18 mouse cellular contexts compared by ENCODE assay signal in genomic region chr11:116260259-116260658, GRCm38 (mm10). TPM values are rescaled to one million over a fixed set of nuclear protein-coding genes. Genes with fewer than 3 reads are reported as not detected.
A peak's percentile ranks its signal among the peaks of the same experiment; 100 is the strongest.
DNase-seq lines count a peak whose midpoint lies in the region; ATAC-seq lines count a peak whose summit lies in the region.
"Had no signal": no experiment of that assay in that cellular context is flagged by ENCODE, and none has a peak within 500 bp of the region (broad histone marks: within the 10 kb centered on the region; RNA-seq: fewer than 3 reads in every experiment).

No protein-coding gene starts in this region.

- H3K27ac ChIP-seq in intestine, embryonic 16.5 days (ENCODE audit: low read length): peak overlapping the region; percentile 60
- H3K27ac ChIP-seq in midbrain, embryonic 14.5 days (replicated peaks; ENCODE audit: low read depth, low read length): no peak overlapping the region
- H3K27ac ChIP-seq: hindbrain, embryonic 12.5 days; midbrain, embryonic 12.5 days had no signal

- 73% methylated on average over 7 of the region's 7 CpGs for WGBS in intestine, embryonic 16.5 days
- 93% methylated on average over 7 of the region's 7 CpGs for WGBS in midbrain, embryonic 14.5 days

- H3K4me1 ChIP-seq in intestine, embryonic 16.5 days (ENCODE audit: control insufficient read depth, insufficient read depth, low read length): peaks cover 8% of the 10 kb centered on the region; the same call in 1 of the 2 replicates
- no peaks in the 10 kb centered on the region for H3K4me1 ChIP-seq in midbrain, embryonic 14.5 days (ENCODE audit: control insufficient read depth, insufficient read depth, low read length)
- H3K4me1 ChIP-seq: hindbrain, embryonic 12.5 days; midbrain, embryonic 12.5 days had no signal

- H3K4me3 ChIP-seq in intestine, embryonic 16.5 days (ENCODE audit: low read length): no peak overlapping the region
- no peak overlapping the region for H3K4me3 ChIP-seq in midbrain, embryonic 14.5 days (replicated peaks; ENCODE audit: low read depth, low read length)
- H3K4me3 ChIP-seq: erythroblast, embryonic 14.5 days; hindbrain, embryonic 12.5 days; midbrain, embryonic 12.5 days had no signal

- H3K9me3 ChIP-seq in intestine, embryonic 16.5 days (ENCODE audit: control insufficient read depth, low read length): no peaks in the 10 kb centered on the region
- H3K9me3 ChIP-seq in midbrain, embryonic 14.5 days (ENCODE audit: control insufficient read depth, low read length): no peaks in the 10 kb centered on the region
- H3K9me3 ChIP-seq: hindbrain, embryonic 12.5 days; midbrain, embryonic 12.5 days had no signal

- H3K27me3 ChIP-seq in intestine, embryonic 16.5 days (replicated peaks; ENCODE audit: control insufficient read depth, insufficient read depth, low read length): no peaks in the 10 kb centered on the region
- H3K27me3 ChIP-seq in midbrain, embryonic 14.5 days (ENCODE audit: control insufficient read depth, insufficient read depth, low read length): no peaks in the 10 kb centered on the region
- H3K27me3 ChIP-seq: CH12.LX; hindbrain, embryonic 12.5 days; midbrain, embryonic 12.5 days had no signal

- H3K36me3 ChIP-seq in intestine, embryonic 16.5 days (ENCODE audit: control insufficient read depth, insufficient read depth, low read length): peaks cover 30% of the 10 kb centered on the region
- peaks cover 86% of the 10 kb centered on the region for H3K36me3 ChIP-seq in midbrain, embryonic 14.5 days (ENCODE audit: control insufficient read depth, insufficient read depth, low read length)

- no peak overlapping the region for H3K9ac ChIP-seq in intestine, embryonic 16.5 days (ENCODE audit: low read depth, low read length)
- no peak overlapping the region for H3K9ac ChIP-seq in midbrain, embryonic 14.5 days (replicated peaks; ENCODE audit: low read length)
- H3K9ac ChIP-seq: forebrain, postnatal 0 days; hindbrain, embryonic 12.5 days; midbrain, embryonic 12.5 days had no signal

- ATAC-seq in intestine, embryonic 16.5 days: peak; percentile 60; the same call in 1 of the 2 replicates
- ATAC-seq in midbrain, embryonic 14.5 days (ENCODE audit: low FRiP score, low TSS enrichment): no peak
- ATAC-seq: forebrain, postnatal 0 days had no signal

- H3K4me2 ChIP-seq in intestine, embryonic 16.5 days (ENCODE audit: low read depth, low read length): no peak overlapping the region
- no peak overlapping the region for H3K4me2 ChIP-seq in midbrain, embryonic 14.5 days (ENCODE audit: low read length)
- H3K4me2 ChIP-seq: hindbrain, embryonic 12.5 days; midbrain, embryonic 12.5 days had no signal

- peak; percentile 83 for DNase-seq in urinary bladder, postnatal 14 days (ENCODE audit: low spot score)
- no peak for DNase-seq in urinary bladder, adult 2 months (ENCODE audit: low spot score)
- DNase-seq in lung, postnatal 14 days: peak; percentile 62
- DNase-seq in midbrain, embryonic 14.5 days: no peak
- DNase-seq in thymus, postnatal 10 days (ENCODE audit: low spot score in 2 of 2): no peak
- DNase-seq in thymus, postnatal 14 days: no peak
- DNase-seq: cerebellum, adult 18-20 months; forebrain, postnatal 0 days; gastrocnemius, postnatal 14 days; kidney, adult 8-10 months; layer of hippocampus, adult 9-11 months; right cerebral cortex, postnatal 25 days had no signal

RNA-seq across cellular contexts. Expression of gene Srp68, which starts 13.8 kb away (rescaled TPM):
- 75.0 and 78.3 TPM in 2 replicates for polyA plus RNA-seq in urinary bladder, adult 2 months (2012; rRNA removed)
- 90.9 and 94.8 TPM in 2 replicates for polyA plus RNA-seq in intestine, embryonic 16.5 days (2015; fragmentation: Nextera tagmentation; extraction: Ambion mirVana)
- 49.5 and 57.1 TPM in 2 replicates for polyA plus RNA-seq in midbrain, embryonic 14.5 days (2014; fragmentation: Nextera tagmentation; extraction: Ambion mirVana)

RNA-seq across cellular contexts. Expression of gene Galr2, which starts 20.5 kb away (rescaled TPM):
- polyA plus RNA-seq in urinary bladder, adult 2 months (2012; rRNA removed): 9.5 and 12.9 TPM in 2 replicates
- polyA plus RNA-seq in intestine, embryonic 16.5 days (2015; fragmentation: Nextera tagmentation; extraction: Ambion mirVana): 0.16 and 0.31 TPM in 2 replicates
- 0.30 and 0.55 TPM in 2 replicates for polyA plus RNA-seq in midbrain, embryonic 14.5 days (2014; fragmentation: Nextera tagmentation; extraction: Ambion mirVana)
- polyA plus RNA-seq: erythroblast, embryonic 14.5 days; liver, embryonic 16.5 days had no signal

RNA-seq across cellular contexts. Expression of gene Evpl, which starts 22.4 kb away (rescaled TPM):
- polyA plus RNA-seq in urinary bladder, adult 2 months (2012; rRNA removed): 16.9 and 24.7 TPM in 2 replicates
- 1.9 and 2.5 TPM in 2 replicates for polyA plus RNA-seq in intestine, embryonic 16.5 days (2015; fragmentation: Nextera tagmentation; extraction: Ambion mirVana)
- polyA plus RNA-seq in midbrain, embryonic 14.5 days (2014; fragmentation: Nextera tagmentation; extraction: Ambion mirVana): 0.36 and 0.43 TPM in 2 replicates

RNA-seq across cellular contexts. Expression of gene Exoc7, which starts 46.8 kb away (rescaled TPM):
- 40.4 and 51.0 TPM in 2 replicates for polyA plus RNA-seq in urinary bladder, adult 2 months (2012; rRNA removed)
- polyA plus RNA-seq in intestine, embryonic 16.5 days (2015; fragmentation: Nextera tagmentation; extraction: Ambion mirVana): 52.5 and 54.6 TPM in 2 replicates
- 122 and 125 TPM in 2 replicates for polyA plus RNA-seq in midbrain, embryonic 14.5 days (2014; fragmentation: Nextera tagmentation; extraction: Ambion mirVana)

Comparison
In these comparisons a context has a peak if more than half of its experiments do, and no peak if none do; other contexts are left out.
1. DNase-seq: peak in urinary bladder, postnatal 14 days (single experiment) and lung, postnatal 14 days (single experiment); none in urinary bladder, adult 2 months (single experiment), midbrain, embryonic 14.5 days (single experiment), thymus, postnatal 10 days (0 of 2) and thymus, postnatal 14 days (single experiment).